Mouse (Mus musculus): Measurements from ENCODE around the gene Olfr685.

Gene Olfr685

DNA sequence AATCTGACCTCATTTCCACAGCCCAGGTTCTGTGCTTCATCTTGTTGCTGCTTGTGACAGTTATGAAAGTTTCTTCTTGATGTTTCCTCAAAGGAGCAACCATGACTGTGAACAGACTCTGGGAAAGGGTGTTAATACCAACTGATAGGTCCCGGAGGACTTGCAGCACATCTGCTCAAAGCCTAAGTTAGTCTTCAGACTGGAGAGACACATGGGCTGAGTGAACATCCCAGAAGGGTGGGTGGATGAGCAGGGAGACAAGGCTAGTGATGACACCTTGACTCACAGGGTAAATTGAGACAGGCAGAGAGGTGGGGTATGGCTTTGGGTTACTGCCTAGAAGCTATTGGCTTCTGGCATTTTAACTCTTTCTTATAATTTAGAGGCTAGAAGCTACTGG lies at the start of gene Olfr685:
Olfr685 (minus strand) TSS at position 101 of the 400 bp plus-strand sequence.
- DNase-seq (ENCODE audit: low spot score), result no peak

- DNase-seq (ENCODE audit: low spot score), result no peak
These were observed 43.6 kb upstream of the Olfr685 start for GRCm38 (mm10) chr7:105229386-105229785.

- no peak for DNase-seq (ENCODE audit: low spot score)
These were observed 42.3 kb upstream of the Olfr685 start for GRCm38 (mm10) chr7:105228138-105228537.

DNA sequence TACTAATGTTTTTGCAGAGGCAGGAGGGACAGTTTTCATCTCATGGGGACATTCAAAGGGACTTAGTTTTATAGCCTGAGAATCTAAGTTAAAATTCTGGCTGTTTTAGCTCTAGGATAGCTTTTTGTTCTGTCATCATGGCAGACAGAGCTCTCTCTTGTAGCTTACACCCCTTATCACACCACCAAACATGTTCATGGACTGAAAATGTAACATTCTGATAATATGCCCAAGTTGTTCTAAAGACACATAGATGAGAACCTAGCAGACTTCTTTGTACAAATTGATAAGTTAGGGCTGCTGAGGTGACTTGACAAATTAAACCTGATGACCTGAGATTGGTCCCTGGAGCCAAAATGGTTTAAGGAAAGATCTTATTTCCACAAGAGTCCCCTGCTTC lies 40.9 kb upstream of the Olfr685 start:
- DNase-seq (ENCODE audit: low spot score), result no peak

DNA sequence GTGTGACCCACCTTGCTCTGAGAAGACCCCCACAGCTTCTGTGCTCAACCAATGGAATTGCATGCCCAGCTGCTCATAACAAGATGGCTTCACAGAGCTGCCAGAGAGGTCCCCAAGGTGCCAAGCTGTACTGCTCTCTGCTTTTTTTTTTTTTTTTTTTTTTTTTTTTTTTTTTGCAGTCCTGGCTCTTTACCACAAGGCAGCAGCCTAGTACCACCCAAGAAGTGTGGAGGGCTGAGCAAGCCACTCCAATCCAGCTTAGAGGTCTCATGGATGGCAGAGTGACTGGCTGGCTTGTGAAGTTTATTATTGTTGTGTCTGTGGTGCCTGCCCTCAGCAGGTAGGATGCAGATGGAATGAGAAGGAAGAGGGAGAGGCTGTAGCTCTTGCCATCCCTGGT lies 40.3 kb upstream of the Olfr685 start:
- DNase-seq (ENCODE audit: low spot score), result no peak

GRCm38 (mm10) chr7:105218281-105218680 lies 32.5 kb upstream of the Olfr685 start:
- no peak for DNase-seq (ENCODE audit: low spot score)

DNA sequence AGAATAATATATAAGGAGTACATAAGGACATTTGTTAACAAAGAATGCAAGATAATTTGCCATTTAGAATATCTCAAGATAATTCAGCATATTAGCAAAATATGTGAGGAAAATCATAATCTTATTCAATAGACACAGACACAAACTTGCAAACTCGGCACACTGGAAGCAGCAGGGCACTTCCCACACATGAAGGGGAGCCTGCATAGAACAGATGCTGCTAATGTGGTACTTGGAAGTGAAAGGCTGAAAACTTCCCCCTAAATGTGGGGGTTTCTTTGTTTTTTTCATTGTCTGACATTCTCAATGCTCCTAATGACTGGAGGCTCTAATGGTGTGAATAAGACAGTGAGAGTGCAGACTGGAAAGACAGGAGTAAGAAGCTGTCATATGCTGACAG lies 28.9 kb upstream of the Olfr685 start:
- peak; percentile 19 for DNase-seq (ENCODE audit: low spot score)

- DNase-seq (ENCODE audit: low spot score), result no peak
These were observed 21.6 kb upstream of the Olfr685 start, which contains the start of gene Olfr686 for GRCm38 (mm10) chr7:105207385-105207784. Olfr686 (minus strand) TSS chr7:105207485.

- DNase-seq (ENCODE audit: low spot score), result peak; percentile 25
These were observed 15.0 kb downstream of the Olfr685 start for GRCm38 (mm10) chr7:105170773-105171172.

- DNase-seq (ENCODE audit: low spot score), result no peak
These were observed 22.3 kb downstream of the Olfr685 start, which contains the start of gene Olfr684 for GRCm38 (mm10) chr7:105163553-105163952. Olfr684 (minus strand) TSS chr7:105163653.

DNA sequence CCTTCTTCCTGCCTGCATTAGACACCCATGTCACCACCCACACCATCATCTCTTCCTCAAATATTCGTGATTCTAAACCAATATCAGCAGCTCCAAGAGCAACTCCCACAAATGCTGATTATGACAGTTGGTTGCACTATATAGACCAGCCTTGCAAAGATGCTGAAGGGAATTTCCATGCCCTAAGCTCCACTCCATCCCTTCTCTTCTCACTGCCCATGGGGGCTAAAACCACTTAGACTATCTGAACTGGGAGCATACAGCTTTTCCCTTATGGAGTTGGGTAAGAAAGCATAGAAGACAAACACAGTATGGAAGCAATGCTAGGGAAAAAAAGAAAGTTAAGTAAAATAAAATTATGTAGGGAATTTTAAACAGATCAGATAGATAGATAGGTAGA lies 38.9 kb downstream of the Olfr685 start, which contains the start of gene Olfr683:
Olfr683 (minus strand) TSS at position 101 of the 400 bp plus-strand sequence.
- DNase-seq (ENCODE audit: low spot score), result no peak

- no peak for DNase-seq (ENCODE audit: low spot score)
These were observed 44.5 kb downstream of the Olfr685 start for GRCm38 (mm10) chr7:105141275-105141674.

All from layer of hippocampus, adult 11-12 months (tissue).